Mouse (Mus musculus) MEL (cell line): ENCODE results near the gene Dnah7c.
"Not testable (repeated sequence)": the region's sequence is repeated elsewhere in the genome, so short reads cannot be mapped to it uniquely, and the experiment has no call there.

Source experiments
- CHD1 ChIP-seq: IDR thresholded peaks from 2 replicates; pipeline ENCODE4 v1.6.1; 2012; ENCODE audit warnings: low read depth, mild to moderate bottlenecking, inconsistent platforms, low read length, improper control_type of control experiment
- CTCF ChIP-seq, 3 experiments: IDR thresholded peaks in 2 of 3; conservative IDR thresholded peaks in 1 of 3; 2 replicates each; pipeline ENCODE4 v1.5.1; 2011 to 2012; ENCODE audit warnings: low read length in 3 of 3, low read depth in 2 of 3, mild to moderate bottlenecking in 2 of 3, improper control_type of control experiment in 1 of 3, inconsistent platforms in 1 of 3, mixed read lengths in 1 of 3, moderate library complexity in 1 of 3; ENCODE audit not compliant: control insufficient read depth in 1 of 3, insufficient read depth in 1 of 3, poor library complexity in 1 of 3, severe bottlenecking in 1 of 3
- EP300 ChIP-seq, 2 experiments: IDR thresholded peaks; 2 replicates each; pipeline ENCODE4 v1.6.1; 2011; ENCODE audit warnings: improper control_type of control experiment in 2 of 2, low read length in 2 of 2, low read depth in 1 of 2, mild to moderate bottlenecking in 1 of 2
- ETS1 ChIP-seq: IDR thresholded peaks from 2 replicates; pipeline ENCODE4 v1.6.1; 2012; ENCODE audit warnings: low read depth, mild to moderate bottlenecking, inconsistent platforms, low read length, improper control_type of control experiment, moderate library complexity
- GATA1 ChIP-seq: IDR thresholded peaks from 2 replicates; pipeline ENCODE4 v1.6.1; 2011; ENCODE audit warnings: low read depth, low read length, improper control_type of control experiment
- MAFK ChIP-seq: IDR thresholded peaks from 2 replicates; pipeline ENCODE4 v1.6.1; 2011; ENCODE audit warnings: low read depth, mild to moderate bottlenecking, low read length, improper control_type of control experiment, borderline replicate concordance
- MYB ChIP-seq: IDR thresholded peaks from 2 replicates; pipeline ENCODE4 v1.6.1; 2011; ENCODE audit warnings: mild to moderate bottlenecking, low read depth, low read length, improper control_type of control experiment
- POLR2A ChIP-seq, 2 experiments: IDR thresholded peaks; 2 replicates each; pipeline ENCODE4 v1.6.1; 2011 to 2012; ENCODE audit warnings: low read length in 2 of 2, mild to moderate bottlenecking in 2 of 2, control low read depth in 1 of 2, improper control_type of control experiment in 1 of 2, low read depth in 1 of 2, moderate library complexity in 1 of 2; ENCODE audit not compliant: control insufficient read depth in 1 of 2, insufficient read depth in 1 of 2, poor library complexity in 1 of 2
- POLR2AphosphoS5 ChIP-seq: IDR thresholded peaks from 2 replicates; pipeline ENCODE4 v1.6.1; 2012; ENCODE audit warnings: low read depth, borderline replicate concordance, mild to moderate bottlenecking, inconsistent platforms, low read length, moderate library complexity, mixed read lengths
- RAD21 ChIP-seq: IDR thresholded peaks from 2 replicates; pipeline ENCODE4 v1.6.1; 2011; ENCODE audit warnings: mild to moderate bottlenecking, low read depth, low read length, improper control_type of control experiment
- TCF12 ChIP-seq: IDR thresholded peaks from 2 replicates; pipeline ENCODE4 v1.6.1; 2014; ENCODE audit warnings: low read depth, mild to moderate bottlenecking, inconsistent platforms, low read length, improper control_type of control experiment, moderate library complexity
- ZC3H11A ChIP-seq: IDR thresholded peaks from 2 replicates; pipeline ENCODE4 v1.6.1; 2012; ENCODE audit warnings: low read depth, mild to moderate bottlenecking, inconsistent platforms, low read length, improper control_type of control experiment
- ZKSCAN1 ChIP-seq: IDR thresholded peaks from 2 replicates; pipeline ENCODE4 v1.6.1; 2012; ENCODE audit warnings: low read depth, mild to moderate bottlenecking, inconsistent platforms, low read length, improper control_type of control experiment, moderate library complexity

DNA sequence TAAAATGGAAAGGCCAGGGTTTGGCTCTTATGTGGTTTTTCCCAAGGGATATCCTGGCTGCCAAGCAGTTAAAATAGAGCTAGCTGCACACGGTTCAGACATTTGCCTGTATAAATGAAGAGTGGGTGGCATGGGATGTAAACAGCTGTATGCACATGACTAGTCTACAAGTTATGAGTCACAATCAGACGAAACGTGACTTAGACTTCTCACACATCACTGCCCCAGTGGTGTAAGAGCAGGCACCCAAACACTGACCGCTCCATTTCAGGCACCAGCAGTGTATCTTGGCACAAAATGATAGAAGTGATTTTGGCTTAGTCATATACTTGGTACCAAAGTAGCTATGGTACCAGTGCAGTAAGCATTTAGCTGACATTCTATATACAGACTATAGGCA, 383.2 kb downstream of the Dnah7c start:
- TF ChIP-seq EP300 (IDR thresholded peaks at IDR 0.05; ENCODE audit: low read depth in 1 of 2, low read length in 2 of 2); POLR2A (IDR thresholded peaks at IDR 0.05; ENCODE audit: control insufficient read depth in 1 of 2, insufficient read depth in 1 of 2, low read depth in 1 of 2, low read length in 2 of 2, poor library complexity in 1 of 2); POLR2AphosphoS5; ETS1; CTCF (IDR thresholded peaks at IDR 0.05 in 2 of 3, conservative IDR thresholded peaks at IDR 0.05 in 1 of 3; ENCODE audit: control insufficient read depth in 1 of 3, insufficient read depth in 1 of 3, low read depth in 2 of 3, low read length in 3 of 3, poor library complexity in 1 of 3, severe bottlenecking in 1 of 3); MYB; RAD21; ZKSCAN1; MAFK; GATA1; TCF12; CHD1; ZC3H11A: not testable (repeated sequence)
